Mouse (Mus musculus): ENCODE measurements around the gene Bach2.

Bach2 gene

DNA sequence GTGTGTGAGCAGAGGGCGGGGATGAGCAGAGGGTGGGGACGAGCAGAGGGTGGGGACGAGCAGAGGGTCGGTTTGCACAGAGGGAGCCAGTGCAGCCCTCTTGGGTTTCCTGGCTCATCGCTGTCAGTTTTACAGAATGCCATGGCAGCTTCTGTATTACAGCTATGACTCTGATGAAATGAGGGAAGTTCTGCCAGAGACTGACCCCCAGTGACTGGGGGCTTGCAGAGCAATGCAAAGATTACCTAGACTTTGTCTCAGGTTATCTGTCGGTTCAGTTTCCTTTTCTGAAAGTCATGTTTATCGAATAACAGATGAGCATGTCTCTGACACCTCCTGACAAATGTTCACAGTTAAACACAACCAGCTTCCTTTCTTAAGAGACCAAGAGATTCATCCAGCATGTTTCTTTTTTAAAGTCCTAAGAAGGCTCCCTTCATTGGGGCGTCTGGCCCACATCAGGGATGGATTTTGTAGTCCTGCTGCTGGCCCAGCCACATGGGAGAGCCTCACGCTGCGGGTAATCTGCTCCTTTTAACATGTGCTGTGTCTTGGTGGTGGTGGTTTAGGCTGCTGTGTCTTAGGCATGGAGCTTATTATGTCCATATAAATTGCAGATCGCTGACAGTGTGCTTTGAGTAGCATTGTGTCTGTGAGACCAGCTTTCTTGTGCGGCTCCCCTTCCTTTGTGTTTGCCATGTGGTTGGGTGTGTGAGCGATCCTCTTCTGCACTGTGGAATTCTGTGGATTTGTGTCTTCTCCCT, 126.7 kb downstream of the Bach2 start:
- DNase-seq = no peak

DNA sequence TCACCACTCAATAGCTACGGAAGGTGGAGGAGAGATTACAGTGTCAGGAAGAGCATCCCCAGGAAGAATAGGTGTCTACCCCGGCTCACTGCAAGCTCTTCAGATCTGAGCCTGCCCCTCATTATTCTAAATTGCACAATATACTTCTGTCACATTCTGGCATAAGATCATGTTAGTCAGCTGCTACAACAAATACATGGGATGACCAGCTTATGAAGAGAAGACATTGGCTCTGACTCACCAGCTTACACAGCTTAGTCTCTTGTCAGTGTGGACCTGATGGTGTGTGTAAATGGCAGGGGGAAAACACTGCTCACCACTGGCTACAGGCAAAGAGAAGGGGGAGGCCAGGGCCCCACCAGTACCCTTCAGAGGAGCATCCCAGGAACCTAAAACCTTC, 127.6 kb downstream of the Bach2 start:
- DNase-seq = no peak

DNA sequence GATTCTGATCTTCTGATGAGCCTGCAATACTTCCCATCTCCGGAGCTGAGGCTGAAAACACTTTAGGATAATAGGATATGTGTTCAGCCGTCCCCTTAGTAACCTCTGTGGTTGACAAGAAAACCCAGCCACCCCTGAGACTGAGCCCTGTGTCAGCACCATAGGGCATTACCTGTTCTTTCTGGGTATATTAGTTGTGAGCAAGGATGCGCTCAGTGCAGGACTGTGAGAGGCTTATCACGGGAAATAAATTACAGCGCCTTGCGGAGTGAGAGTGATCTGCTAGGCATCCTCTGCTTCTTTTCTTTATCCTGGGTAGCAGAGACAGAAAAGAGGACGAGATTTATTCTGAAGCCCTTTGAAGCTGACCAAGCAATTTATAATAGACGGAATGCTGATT, 129.7 kb downstream of the Bach2 start:
- DNase-seq = no peak

DNA sequence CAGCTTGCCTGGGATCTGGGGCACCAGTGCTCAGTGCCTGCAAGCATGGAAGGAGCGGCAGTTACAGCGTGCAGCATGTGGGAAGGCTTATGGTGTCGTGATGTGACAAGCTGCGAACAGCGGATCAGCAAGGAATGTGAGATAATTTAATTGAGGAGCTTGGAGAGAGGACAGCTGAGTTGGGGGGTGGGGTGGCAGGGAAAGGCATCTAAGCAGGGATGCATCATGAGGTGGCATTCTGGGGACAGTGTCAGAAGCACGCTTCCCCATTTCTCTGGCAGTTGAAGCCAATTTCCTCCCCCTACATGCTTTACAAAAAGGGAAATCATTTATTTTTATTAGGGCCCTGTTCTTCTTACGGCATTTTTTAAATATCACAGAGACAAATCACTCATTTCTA, 134.5 kb downstream of the Bach2 start:
- peak; percentile 76 for DNase-seq

DNA sequence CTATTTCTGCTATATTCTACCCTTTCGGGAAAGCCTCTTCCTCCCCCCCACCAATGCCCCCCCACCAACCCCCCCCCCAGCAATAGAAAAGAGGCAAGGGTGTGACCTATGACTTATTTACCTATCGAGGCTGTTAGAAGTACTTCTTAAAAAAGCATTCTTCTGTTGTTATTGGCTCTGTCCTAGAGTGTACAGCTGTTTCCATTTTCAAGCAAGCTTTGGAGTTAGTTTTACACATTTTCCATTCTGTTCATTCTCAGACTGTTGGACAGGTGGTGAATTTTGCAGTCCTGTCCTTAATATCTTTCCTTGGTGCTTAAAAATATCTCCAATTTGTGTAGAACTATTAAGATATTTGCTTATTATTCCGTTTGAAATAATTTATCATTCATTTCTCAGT, 134.9 kb downstream of the Bach2 start:
- no peak for DNase-seq

DNA sequence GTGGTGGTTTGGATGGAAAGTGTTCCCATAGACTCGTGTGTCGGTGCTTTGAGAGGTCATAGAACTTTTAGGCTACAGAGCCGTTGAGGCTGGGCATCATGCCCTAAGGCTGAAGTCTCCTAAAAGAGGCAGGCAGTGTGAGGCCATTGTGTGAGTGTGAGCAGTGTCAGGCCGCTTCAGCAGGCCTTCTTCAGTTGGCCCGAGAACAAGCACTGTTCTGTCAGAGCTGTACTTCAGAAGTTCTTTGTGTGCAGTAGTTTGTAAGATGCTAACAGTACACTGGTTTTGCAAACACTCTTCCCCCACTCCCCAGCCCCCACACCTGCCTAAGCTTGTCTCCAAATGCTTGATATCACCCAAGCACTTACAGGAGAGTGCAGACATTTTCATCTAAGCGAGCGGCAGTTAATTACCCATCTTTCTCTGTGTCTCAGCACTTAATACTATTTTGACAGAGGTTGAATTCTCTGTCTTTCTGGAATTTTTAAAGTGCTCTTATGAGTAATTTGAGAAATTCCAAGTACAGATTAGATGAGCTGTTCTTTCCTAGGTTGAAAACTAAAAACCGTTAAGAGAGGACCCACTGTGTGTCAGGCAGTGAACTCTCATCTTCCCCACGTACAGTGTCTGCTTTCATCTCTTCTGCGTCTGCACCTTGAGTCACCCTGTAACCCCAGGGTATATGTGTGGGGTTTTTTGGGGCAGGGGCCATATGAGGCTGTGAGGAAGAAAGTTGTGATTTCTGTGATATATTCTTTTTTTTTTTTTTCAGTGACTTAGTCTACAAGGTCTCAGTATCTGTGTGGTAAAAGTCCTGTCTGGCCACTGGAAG, 136.4 kb downstream of the Bach2 start:
- DNase-seq = no peak

DNA sequence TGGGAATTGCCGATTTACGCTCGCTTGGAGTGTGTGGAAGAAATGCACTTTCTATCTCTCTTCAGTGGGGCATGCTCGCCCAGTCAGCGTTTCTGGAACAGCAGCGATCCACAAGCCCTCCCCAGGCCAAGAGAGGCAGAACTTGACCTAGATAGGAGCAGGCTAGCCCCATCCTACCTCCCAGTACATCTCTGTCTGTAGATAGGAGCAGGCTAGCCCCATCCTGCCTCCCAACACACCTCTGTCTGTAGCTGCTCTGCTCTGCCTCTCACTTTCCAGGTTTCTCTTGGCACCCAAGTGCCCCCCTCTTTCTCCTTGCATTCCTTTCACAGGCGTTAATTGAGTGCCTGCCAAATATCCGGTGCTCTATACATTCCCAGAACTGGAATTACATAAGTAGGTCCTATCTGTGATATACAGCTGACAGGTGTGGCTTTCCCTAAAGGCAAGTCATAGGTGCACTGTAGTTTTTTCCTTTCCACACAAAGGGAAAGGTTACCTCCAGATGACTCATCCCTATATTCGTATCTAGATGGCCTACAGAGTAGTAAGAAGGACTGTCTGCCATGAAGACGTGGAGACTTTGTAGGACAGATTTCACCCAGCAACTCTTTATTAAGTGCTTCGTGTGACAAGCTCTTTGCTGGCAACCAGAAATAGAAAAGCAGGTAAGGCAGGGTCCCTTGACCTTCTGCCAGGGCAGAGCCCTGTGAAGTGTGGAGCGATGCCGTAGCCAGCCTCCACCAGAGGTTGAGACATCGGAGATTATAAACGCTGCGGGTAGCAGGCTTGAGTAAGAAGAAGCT, 137.3 kb downstream of the Bach2 start:
- DNase-seq = no peak

DNA sequence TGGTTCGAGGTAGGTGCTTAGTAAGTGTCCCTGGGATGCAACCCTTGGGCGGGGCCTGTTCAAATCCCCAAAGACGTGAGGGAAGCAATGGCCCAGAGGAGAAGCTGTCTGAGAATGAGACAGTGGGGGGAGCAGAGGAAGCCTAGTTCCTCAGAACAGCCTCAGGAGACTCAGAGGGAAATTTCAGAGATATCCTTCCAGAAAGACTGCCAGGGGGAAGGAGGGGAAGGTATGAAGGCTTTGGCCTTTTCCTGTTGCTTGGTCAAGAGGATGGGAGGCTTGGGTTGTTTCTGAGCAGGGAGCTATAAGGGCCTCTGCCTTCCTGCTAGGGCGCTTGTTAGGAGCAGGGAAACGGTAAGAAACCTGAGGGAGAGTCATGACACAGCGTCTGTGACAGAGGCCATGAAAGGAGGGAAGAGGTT, 137.9 kb downstream of the Bach2 start:
- no peak for DNase-seq

DNA sequence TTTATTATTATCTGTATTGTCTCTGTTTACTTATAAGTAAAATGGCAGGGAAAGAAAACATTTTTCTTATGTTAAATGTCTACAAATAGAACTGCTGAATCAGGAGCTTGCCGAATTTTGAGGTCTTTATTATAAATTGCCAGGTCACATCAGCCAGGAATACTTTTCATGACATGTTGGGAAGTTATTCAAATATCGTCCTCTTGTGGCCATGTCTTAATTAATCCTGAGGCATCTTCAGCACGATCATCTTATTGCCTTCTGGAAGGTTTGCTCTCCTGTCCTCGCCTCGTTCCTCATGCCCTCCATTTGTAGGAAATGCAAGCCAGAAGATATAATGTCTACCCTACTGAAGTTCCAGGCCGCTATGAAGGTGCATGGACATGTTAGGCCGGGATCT, 140.5 kb downstream of the Bach2 start:
- DNase-seq = no peak

DNA sequence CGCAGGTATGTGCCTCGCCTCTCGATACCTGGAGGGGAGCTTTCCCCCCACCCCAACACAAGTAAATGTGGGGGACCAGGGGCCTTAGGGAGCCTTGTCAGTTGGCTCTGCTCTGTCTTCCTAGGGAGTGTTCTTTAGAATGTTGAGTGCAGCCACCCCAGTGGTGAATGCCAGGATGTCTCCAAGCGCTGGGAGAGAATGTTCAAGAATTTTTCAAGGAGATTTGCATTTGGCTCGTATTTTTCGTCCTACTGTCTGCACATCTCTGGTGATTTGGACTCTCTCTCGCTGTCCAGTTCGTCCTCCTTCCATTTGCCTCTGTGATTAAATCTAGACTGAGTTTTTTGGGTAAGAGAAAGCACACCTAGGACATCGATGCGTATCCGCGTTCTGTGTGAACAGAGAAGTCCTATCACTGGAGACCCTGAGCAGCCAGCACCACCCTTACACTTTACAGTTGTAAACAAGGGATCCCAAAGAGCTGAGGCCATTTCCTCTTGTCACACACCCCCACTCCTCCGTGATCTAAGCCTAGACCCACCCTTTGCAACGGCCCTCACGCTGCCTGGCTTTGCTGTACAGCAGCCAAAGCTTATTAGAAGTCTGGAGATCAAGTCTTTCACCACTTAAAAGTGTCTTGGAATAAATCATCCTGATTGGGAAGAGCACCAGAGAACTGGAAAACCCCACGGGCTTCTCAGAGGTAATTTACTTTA, 143.2 kb downstream of the Bach2 start:
- DNase-seq = no peak

DNA sequence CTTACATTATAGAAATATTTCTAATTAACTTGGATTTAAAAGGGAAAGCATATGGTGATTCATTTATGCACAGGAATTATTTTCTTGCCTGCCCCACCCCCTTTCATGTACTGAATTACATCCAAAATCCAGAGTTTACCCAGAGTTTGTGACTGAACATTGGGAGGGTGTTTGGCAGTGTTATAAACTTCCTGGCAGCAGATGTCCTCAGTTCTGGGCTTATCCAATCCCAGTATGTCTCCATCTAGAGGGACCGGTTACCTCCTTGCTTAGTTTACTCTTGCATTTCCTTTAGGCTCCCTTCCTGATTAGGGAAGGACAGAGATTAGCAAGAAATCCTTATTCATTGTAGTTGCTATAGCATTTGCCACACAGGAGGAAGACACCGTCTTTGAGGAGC, 146.5 kb downstream of the Bach2 start:
- no peak for DNase-seq

DNA sequence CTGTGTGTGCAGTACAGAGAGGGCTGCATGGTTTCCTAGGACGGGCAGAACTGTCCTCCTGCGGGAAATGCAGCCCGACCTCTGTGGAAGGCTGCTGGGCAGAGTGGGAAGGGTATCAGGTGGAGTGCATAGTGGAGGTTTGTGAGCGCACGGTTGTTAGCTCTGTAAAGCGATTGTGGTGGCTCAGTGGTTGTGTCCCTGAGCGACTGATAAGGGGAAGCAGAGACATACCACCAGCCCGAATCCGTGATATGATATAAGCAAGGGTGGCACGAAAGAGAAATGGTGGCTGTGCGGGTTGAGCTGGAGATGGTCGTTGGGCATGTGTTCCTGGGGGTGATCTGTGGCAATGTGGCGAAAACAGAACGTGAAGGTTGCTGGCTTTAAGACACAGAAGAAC, 147.0 kb downstream of the Bach2 start:
- no peak for DNase-seq

DNA sequence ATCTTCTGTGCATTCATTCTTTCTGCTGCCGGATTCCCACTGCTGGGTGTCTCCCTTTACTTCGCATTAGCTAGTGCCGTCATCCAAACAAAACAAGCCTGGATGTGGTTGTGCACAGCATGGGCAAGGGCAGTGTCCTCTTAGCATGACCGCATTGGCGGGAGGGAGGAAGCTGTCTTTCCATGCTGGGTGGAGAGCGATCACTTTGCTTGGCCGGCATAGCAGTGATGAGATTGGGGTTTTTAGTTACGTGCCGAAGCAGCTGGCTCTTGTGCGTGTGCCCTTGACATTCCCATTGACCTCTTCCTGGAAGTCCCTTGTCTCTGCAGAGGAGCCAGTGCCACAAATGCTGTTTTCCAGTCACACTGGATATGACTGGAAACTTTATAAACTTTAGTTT, 147.7 kb downstream of the Bach2 start:
- no peak for DNase-seq

DNA sequence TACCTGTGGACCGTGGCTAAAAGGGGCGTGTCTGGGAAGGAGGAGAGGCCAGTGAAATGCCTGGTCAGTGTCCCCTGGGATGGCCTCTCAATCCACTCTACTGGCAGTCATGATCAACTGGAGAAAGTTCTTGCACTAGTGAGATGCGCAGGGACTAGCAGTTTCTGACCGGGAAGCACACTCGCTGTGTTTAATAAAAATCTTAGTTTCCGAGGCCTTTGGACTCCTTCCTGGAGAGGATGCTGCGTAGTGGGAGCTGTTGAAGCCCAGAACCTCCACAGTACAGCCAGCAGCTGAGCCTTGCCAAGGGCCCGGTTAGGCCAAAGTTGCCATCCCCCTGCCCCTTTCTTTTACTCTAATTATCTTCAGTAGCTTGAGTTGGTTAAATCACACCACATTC, 148.3 kb downstream of the Bach2 start:
- DNase-seq = no peak

DNA sequence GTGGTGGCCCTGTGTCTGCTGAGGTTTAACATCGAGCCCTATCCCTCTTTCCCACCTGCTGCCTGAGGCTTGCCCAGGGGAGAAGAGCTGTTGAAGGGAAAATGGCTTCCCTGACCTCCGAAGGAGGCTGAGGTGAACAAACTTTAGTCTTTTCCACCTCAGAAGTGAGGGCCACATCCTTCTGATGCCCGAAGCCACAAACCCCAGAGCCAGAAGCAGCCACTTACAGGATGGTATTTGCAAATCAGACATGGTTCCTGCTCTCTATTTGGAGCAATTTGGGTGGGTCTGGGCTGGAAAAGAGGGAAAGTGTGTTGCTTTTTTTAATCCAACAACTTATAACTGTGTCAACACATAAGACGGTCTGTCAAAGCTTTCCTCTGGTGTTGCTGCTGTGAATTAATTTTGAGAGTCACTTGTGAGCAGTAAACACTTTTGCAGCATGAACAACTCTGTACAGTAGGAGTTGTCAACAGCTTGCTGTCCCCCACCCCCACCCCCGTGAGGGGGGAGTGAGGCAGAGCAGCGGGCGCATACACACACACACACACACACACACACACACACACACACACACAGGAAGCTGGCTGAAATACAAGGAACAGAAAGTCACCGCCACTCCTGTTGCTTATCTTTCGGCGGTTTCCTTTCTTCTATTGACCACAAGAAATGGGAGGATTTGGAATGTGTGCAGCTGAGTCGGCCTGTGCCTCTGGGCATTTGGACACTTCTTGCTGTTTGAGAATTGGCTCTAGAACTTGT, 149.1 kb downstream of the Bach2 start:
- DNase-seq = peak; percentile 59

DNA sequence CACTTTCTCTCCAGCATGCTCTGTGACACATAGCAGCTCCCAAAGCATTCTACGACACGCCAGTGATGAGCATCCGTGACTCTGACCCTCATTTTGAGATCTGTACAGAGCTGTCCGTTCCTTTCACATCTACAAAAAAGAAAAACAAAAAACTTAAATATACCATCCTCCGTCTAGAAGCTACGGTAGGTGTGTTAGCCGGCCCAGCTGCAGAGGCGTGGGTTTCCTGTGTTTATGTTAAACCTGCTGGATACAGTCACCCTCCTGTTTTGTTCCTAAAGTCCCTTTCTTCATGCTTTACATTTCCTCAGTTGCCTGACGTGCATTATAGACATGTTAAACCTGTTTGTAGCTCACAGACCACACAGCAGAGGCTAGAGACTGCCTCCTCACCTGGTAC, 150.0 kb downstream of the Bach2 start:
- no peak for DNase-seq

DNA sequence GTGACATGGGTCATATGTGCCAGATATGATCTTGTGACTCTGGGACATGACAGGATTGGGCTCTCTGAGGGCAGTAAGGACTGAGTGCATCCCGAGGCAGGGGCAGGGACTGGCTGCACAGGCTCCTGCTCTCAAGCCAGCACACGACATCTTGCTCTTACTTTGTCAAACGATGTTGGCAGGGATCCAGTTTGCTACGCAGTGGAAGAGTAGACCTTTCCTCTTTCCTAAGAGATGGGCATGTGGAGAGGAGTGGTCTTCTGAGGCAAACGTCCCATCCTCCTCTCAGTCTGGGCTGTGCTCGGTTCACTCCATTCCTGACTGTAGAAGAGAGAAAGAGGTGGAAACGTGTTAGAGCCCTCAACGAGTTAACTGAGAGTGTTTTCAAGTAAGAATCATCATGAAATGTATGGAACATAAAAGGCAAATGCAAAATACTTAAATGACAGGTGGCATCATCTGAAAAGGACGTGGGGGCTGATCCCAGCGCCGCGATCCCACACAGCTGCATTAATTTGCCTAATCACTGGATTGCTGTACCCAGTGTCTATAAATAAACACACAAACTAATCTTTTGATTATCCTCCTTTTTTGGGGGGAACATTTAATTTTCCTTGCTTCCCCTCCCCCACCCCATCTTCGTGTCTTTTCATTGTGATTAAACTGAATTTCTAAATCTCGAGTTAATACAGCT, 150.7 kb downstream of the Bach2 start:
- no peak for DNase-seq

DNA sequence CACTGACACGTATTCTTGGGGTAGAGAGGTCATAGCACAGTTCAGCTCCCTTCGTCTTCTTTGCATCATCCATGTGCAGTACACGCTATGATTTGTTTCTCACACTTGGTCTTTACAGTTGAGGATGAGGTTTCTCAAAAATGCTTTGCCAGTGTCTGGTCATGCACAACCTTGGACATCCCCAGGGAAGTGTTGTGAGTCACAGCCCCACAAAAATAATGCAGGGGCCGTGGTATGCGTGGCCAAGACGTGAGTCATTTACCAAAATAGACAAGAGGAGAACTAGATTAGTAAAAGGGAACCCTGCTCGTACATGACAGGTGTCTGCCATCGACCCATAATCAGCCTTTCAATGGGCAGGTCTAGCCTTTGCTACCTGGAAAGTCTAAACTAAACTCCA, 152.7 kb downstream of the Bach2 start:
- DNase-seq = no peak

DNA sequence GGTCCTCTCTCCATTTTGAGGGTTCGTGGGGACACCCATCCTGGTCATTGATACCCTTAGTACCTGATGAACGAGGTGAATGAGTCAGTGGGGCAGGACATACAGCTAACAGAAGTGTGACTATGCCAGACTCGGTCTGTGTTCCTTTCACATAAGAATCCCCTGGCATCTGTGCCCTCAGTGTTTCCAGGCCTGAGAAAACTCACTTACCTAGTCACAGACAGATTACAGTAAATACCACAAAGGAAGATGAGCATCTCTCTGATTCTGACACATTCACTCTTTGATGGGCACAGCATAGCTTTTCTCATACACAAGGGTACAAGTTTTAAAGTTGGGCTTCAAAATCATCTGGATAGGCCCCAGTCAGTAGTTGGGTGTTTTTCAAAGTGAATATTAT, 154.6 kb downstream of the Bach2 start:
- DNase-seq = no peak

DNA sequence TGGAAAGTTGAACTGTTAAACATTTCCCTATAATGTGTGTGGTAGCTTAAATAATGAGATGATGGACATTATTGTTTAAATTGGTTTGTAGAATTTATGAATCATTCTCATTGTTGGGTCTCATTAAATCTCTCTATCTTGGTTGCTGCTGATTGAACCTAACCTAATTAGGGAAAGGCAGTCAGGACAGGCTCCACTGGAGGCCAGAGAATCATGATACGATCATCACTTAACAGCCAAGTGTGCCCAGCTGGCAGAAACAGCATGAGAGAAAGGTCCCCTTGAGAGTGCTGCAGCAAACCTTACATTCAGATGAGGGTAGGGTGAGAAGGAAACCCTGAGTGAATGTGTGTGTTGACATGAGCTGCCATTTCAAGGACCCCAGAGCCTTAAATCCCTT, 155.3 kb downstream of the Bach2 start:
- no peak for DNase-seq

DNA sequence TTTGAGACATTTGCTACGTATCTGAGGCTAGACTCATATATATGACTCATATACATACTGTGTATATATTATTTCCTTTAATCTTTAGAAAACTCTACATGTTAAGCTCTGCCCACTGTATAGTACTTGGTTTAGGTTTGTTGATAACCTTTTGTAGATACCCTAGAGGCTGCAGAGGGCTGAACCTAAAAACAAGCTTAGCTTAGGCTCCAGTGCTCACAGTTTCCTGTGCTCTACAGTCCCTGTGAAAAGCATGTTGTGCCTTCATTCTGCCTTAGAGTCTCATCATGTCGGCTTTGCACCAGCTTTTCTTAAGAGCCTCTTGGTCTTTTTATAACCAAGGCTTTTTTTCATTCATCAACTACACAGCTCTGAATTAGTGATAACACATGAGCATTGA, 156.2 kb downstream of the Bach2 start:
- DNase-seq = no peak

DNA sequence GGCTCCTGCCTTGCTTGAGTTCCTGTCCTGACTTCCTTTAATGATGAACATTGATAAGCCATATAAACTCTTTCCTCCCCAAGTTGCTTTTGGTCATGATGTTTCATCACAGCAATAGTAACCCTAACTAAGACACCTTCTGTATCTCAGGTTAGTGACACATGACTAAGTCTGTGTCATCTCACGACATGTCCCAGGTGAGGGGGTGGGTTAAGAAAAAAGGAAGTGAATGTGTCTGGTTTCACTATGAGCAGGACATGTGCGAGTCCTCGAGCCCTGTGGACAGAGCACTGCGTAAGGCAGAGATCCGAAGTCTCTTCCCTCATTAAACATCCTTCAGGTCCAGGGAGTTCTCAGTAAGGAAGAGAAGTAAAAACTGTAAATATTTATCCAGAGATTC, 162.9 kb downstream of the Bach2 start:
- DNase-seq = no peak

Data from layer of hippocampus, adult 9-11 months (tissue).